Mouse (Mus musculus) WW6 (cell line): ENCODE measurements around the gene Map1lc3b.

Experiments used
- DNase-seq: peaks from one replicate; pipeline ENCODE4 v3.0.0-alpha.2; 2013; ENCODE audit warnings: low read depth, low spot score

Map1lc3b gene

DNA sequence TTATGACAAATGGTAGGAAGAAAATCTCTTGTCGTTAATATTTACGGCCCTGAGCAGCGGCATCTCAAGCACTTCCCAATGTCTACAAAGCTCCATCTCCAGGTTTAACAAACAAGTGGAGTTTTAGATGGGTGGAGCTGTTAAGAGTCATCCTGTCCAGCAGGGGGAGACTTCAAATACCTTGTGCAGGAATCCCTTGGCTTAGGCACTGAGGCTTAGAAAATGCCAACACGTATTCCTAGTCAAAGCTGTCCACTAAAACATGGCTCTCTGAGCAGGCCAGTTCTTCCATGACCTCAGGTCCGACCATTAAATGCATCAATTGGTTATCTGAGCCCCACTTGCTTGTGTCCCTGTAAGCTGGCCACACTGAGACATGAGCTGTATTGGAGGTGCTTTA, 17.5 kb downstream of the Map1lc3b start:
- DNase-seq = no peak

DNA sequence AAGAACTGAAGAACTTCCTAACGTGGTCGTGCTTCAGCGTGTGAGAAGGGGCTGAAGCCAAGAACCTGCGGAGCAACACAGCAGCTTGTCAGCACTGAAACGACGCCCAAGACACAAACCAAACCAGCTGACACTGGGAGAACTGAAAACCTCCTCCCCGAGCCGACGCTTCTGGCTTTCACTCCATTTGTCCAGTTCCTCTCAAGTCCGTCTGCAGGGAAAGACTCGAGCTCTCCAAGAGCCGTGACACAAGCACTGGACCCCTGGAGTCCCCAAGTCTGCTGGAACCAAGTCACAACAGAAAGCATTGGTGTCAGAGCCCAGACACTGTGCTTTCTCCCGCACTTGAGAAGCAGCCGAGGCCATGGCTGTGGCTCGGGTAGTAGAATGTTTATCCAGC, 19.1 kb downstream of the Map1lc3b start:
- DNase-seq = no peak

DNA sequence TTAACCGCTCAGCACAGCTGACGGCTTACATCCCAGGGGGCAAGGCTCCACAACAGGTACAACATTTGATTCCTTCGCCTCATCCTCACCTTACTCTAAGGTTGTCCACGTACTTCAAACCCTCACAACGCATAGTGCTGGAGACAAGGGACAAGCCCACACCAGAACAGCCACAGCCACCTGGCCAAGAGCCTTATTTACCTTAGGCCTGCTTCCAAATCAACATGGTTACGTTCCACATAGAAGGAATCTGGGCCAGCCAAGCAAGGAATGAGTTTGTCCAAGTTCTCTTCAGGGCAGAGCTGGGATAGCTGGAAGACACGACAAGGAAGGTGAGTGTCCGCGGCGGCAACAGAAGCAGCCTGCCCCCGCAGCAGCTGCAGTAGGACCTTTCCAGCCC, 19.8 kb downstream of the Map1lc3b start:
- no peak for DNase-seq

DNA sequence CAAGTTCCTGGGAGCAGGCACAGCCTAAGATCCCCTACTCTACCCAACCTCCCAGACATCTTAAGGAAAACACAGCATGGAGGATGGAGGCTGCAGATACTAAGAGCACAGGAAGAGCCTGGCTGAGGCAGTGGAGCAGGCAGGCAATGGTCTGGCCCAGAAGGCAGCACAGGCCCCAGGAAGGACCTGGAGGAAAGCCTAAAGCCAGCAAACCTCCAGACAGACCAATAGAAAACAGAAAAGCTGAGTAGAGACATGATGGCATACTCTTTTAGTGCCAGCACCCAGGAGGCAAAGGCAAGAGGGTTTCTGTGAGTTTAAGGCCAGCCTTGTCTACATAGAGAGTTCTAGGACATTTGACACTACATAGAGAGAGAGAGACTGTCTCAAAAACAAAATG, 23.3 kb downstream of the Map1lc3b start:
- DNase-seq = no peak

DNA sequence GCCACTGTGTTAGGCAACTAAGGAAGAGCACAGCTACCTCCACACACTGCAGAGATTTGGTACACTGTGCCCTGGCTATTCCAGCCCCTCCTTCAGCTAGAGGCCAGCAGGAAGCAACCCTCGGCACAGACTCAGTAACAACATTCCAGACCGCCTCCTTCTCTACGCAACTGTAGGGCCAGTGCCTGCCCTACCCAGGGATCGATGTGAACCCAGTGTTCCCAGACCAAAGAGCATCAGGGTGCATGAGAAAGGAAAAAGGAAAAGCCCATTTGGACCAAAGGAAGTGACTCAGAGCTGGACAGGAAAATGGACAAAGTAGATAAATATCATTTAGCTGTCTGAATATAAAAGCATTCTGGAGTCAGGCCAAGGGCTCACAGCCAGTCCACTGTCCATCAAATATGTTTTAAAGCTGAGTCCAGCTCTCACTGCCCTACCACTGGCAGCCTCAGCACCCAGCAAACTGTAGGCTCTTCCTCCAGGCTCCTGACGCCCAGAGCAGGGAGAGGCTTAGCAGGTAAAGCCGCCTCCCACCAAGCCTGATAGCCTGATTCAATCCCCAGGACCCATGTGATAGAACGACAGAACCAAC, 29.3 kb downstream of the Map1lc3b start:
- DNase-seq = no peak

DNA sequence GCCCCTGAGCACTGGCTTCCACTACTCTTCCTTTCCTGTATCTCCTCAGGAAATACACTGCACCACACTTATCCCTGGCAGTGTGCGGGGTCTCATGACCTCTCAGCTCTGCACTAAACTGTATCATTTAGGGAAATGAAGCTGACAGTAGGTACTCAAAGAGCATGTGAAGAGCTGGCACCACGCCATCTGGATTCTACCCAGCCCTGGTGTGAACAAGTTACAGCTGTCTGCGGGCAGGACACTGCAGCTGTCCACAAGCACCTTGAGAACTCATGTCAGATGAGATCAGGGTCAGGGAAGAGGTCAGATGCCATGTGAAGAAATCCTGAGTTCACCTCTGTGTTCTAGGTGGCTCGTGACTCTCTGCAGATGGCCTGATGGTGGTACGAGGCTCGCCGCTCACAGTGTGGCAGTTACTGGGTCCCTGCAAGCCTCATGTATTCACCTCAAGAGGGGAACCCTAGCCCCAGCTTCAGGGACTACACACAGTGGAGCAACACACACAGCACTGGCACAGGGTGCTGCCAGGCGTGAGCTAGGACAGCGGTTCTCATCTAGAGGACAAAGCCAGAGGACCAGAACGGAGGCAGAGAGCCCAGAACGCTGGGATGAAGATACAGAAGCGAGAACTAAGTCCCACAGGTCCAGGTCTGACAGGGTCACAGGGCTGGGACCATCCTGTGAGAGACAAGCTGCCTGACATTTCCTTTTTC, 30.8 kb downstream of the Map1lc3b start:
- DNase-seq = no peak

DNA sequence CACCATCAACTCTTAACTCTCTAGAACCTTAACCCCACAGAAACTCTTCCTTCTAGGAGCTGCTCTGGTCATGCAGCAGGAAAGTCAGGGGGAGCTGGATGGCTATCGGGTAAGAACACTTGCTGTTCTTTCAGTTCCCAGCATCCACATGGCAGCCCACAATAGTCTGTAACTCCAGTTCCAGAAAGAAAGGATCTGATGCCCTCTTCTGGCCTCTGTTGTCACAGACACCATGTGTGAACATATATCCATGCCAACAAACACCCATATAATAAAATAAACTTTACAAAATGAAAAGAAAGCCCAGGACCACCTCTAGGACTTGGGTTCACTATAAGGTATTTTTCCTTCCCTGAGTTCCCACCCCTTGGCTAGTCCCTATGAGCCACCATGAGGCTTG, 31.7 kb downstream of the Map1lc3b start:
- no peak for DNase-seq

DNA sequence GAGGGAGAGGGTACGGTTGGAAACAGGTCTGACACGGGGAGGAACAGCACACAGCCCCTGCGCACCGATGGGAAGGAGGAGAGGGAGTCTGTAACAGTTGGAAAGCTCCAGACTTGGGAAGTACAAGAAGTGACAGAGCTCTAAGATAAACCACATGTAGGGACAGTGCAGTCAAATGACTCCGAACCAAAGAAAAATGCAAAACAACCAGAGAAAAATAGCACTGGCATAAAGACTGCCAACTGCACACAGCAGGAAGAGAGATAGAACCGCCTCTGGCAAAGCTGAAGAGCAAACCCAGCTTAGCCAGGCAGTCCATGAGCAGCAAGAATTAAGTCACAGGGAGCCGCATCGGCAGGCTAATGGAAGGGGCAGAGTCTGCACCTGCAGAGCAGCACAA, 32.9 kb downstream of the Map1lc3b start:
- no peak for DNase-seq

DNA sequence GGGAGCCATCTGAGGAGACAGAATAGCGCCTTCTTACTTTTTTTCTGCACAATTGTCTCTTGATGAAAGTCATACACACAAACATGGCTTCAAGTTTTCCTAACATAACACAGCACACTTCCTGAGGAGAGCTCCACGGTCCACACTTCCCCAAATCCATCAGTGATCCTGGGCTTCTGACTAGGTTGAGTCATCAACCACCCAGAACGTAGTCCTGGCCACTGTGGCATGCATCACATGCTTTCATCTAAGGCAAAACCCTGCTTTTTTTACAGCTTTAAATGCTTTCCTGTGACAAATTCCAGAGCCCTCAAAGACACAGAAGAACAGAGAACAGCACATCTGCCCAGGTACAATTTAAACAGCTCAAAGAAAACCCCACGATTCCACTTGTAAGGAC, 38.5 kb downstream of the Map1lc3b start:
- DNase-seq = no peak

DNA sequence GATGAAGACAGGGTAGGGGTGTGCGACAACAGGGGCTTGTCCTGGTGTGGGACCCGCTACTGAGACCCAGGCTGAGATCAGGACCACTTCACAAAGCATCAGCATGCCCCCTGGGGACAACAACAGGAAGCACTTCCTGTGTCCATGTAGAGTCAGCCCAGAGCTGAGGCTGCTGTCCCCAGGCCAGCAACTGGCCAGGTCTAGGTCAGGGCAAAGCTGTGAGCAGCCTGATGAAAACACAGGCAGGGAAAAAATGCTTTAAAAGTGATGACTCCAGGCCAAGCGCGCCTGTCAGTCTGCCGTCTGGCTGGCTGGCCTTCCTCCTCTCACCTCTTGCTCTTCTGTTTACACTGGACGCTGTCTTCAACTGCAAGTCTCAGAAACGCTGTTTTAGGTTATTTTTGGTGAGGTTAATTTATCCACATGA, 41.5 kb downstream of the Map1lc3b start:
- DNase-seq = no peak

DNA sequence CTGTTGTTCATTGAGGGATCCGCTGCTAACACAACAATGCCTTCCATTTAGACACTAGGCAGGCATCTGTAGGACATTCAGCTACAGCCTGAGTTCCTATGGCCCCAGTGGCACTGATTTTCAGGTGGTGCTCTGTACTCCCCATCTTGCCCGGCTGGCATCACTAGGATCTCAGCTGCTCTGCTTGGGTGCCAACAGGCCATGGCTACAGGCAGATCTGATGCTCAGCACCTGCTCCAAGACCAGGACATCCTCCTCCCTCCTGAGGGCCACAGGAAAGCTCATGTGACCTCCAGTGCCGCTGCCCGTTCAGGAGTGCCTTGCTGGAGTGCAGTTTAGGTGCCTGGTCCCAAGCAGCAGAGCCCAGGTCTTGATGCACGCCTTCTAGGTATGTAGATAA, 42.2 kb downstream of the Map1lc3b start:
- DNase-seq = no peak

DNA sequence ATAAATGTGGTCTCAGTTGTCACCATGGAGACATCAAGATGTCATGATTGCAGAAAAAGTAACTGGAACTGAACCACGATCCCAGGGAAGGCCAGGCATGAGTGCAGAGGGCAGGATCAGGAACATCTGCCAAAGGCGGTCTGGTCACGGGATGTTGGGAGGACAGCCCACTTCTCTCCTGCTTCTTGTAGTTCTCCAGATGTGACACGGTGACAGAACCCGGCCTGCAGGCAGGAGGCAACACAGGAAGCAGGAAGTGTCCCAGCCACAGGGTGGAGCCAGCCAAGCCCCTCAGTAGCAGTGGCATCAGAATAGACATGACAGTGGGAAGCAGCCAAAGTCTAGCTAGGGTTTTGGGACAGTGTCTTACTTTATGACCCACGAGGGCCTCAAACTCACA, 45.4 kb downstream of the Map1lc3b start:
- DNase-seq = no peak

DNA sequence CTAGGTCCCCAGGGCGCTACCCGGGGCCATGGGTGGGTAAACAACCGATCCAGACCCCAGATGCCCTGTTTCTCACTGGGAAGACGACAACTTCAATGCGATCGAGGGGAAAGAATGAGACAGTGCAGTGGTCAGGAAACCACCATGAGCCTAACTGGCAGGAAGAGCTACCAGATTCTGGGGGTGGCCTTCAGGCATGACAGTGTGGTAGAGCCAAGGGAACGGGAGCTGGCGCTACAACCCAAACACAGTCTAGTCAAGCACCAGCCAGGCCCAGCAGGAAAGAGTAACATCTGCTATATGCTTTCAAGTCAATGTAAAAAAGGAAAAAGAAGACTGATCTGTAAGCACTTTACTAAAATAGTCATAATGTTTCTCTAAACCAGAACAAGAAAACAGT, 46.0 kb downstream of the Map1lc3b start:
- DNase-seq = no peak

DNA sequence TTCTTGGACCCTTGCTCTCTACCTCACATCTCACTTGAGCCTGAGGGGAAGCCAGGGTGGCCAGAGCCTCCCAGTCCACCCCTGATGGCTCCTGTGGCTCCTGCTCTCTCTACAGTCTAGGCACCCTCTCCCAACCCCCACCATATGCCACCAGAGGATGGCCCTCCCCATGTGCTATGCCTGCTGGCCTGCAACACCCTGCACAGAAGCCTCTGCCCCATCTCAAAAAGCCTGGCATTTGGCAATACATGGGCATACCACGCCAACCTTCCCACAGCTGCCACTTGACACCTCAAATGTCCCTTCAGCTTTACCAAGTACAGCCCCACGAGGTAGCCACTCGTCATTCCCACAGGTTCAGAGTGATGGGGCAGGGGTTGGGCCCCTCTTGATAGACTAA, 52.6 kb downstream of the Map1lc3b start:
- no peak for DNase-seq

DNA sequence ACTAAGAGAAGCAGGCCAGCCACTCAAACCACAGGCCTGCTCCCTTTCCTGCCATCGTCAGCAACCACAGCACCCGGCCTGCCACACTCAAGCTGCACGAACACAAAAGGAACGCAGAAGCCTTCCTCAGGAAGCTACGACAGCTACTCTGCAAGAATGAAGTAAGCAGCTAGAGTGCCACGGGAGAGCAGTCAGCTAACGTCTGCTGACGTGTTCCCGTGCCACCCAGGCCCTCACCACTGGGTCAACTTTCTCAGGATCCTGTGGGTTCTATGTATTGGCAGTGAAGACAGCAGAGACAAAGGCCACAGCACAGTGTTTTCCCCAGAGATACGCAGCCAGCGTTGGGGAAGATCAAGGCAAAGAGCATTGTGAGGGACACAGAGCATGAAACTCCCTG, 53.2 kb downstream of the Map1lc3b start:
- no peak for DNase-seq

DNA sequence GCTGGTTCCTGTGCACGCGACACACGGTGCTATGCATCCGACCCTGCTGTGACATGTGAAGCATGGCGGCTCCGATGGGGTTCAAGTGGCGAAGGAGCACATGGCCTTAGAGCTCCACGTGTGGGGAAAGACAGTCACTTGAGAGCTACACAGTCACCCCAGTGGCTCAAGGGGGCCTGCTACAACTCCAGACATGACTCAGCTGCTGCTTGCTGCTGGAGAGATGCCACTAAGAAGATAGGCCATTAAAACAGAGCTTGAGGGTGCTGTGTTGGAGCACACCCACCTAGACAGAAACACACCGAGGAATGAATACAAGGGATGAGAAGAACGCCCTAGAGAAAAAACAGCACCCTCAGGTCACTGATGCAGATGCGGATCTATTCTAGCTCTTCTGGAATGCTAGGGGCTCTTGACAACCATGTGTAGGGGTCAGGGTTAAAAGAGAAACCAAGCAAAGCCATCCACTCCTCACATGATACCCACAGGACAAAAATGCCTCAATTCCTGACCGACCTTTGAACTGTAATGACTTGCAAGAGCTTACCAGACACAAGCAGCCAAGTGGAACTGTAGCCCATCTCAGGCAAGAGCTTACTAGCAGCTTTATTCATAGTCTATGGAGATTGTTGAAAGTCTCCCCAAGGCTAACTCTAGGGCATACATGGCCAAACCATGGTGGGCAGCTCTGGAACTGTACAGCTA, 57.5 kb downstream of the Map1lc3b start:
- DNase-seq = no peak
